Mouse (Mus musculus) monocyte, adult 5-6 weeks (primary cell): Measurements from ENCODE around the gene Megf6. TPM values are rescaled to one million over a fixed set of nuclear protein-coding genes. Genes with fewer than 3 reads are reported as not detected.

Experiments
- ATAC-seq: fragments of 153-309, 156-312 bp; replicated peaks from 2 replicates; pipeline ENCODE4 v1.8.0; 2017; ENCODE audit warnings: mild to moderate bottlenecking; ENCODE audit not compliant: low TSS enrichment, insufficient number of reproducible peaks, severe bottlenecking, poor library complexity, low FRiP score
- total RNA-seq: library from RNA; stranded (forward); fragments of 200-1000, 200-491, 200-594 nt; gene quantifications from 3 replicates; pipeline ENCODE4 v1.2.3, GENCODE M21; 2017

Megf6 gene
- total RNA-seq, 1 experiment from 2014 or later, result not detected

DNA sequence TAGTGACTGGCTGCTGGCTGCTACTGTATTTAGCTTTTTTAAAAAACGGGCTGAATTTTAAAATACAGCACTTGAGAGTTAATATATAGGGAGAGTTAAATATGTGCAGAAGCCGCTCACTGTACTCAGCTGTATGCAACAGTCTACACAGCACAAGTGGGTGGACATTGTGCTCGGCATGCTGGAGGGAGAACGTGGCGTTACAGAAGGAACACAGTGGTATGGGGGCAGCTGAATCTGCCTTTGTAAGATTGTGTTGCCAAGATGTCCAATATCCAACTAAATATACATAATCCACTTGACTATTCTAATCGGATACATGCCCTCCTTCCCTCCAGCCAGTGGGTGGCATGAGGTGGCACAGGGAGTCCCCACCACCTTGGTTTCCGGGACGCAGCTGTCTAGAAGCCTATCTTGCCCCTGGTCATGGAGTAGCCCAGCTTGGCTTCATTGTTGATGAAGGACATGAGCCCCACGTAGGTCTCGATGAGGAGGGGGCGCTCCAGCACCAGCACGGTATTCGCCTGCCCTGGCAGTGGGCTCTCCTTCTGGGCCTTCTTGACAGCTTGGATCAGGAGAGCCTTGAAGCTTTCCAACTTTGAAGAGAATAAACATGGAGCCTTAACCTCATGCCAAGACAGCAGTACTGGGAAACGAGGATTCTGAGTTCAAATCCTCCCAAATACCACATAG is 12.4 kb upstream of the Megf6 start:
- no peak for ATAC-seq

DNA sequence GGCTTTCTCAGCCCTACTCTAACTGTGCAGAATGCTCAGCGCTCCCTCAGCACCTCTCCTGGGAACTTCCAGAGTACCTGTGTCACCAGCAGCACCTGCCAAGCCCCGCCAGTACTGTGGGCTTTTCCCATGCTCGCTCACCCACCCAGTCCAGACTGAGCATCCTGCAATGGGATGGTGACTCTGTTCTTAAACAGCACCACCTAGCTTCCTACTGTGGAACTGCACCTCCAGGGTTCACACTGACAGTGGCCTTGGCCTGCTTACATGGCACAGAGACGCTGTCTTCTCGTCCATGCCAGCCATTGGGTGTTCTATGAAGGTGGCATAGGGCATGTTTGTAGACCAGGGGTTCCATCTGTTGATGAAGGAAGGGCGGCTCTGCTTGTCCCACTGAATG is 11.5 kb upstream of the Megf6 start:
- ATAC-seq, result peak; percentile 59

DNA sequence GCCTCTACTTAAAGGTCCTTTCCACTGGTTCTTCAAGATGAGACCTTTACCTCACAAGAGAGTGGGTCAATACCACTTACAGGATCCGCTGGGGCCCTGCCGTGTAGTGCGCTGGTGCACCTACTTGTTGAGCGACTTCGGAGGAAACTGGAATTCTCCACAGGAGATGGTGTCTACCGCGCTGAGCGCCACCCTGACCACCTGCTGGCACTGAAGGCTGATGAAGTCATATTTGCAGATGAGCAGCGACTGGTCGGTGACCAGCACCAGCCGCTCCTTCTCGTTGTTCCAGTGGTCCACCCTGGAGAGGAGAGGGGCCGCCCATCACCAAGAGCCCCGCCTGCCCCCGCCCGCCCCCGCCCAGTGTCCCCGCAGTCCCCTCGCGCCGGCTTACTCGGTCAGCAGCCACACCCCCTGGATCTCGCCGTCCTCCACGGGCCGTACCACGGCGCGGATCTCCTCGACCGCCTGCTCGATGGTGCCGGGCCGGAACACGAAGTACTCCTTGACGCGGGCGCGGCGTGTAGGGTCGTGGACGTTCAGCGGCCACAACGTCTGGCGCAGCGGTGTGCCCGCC is 10.5 kb upstream of the Megf6 start:
- ATAC-seq, result no peak

DNA sequence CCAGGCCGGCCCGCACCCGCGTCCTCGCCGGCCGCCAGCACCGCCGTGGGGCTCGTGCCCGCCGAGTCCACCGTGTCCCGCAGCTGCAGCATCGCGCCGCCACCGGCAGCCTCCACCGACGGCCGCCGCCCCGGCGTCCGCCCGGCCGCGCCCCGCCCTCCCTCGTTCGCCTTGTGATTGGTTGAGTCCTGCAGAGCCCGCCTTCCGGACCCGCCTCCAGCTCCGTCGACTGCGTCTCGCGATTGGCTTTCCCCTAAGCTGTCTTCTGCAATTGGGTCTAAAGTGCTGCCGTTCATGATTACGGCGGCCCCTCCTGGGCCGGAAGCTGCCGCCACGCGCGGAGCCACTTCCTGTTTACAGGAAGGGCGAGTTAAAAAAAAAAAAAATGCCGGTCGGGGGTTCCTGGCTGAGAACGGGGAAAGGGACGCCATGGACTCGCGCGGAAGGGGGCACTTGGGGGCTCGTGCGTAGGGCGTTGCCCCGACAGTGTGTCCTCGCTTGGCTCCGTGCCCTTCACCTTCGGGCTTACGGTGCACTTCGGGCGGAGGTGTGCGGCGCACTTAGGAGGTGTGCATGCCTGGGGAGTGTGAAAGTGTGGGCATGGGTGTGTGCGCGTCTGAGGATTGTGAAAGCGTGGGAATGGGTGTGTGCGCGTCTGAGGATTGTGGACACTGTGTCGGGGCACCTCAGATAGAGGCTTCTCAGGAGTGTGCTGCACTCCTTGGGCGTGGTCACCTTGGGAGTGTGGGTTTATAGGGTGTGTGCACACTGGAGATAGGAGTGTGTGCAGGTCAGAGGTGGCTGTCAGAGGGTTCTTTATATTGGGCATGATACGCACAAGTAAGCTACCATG is 9.8 kb upstream of the Megf6 start, which contains the start of gene Tprgl:
Gene Tprgl (minus strand): TSS at position 129 of the 853 bp plus-strand sequence.
- peak; percentile 92 for ATAC-seq

DNA sequence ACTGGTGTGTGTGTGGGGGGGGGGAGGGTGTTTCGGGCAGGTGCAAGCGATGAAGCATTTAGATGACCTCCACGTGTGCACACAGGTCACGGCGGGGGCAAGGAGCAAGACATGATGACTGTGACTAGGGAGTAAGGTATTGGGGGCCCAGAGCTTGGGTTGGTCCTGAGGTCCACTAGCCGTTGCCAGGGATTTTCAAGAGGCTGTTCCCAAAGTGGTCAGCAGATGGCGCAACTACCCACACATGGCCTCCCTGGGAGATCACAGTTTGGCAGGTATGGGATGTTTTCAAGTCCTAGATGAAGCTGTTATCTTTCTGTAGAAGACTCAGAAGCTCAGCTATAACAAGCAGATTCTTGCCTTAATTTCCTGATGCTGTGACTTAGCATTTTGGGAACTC is 7.2 kb upstream of the Megf6 start:
- 0 out of 2 replicates have a peak, but pooled peaks have one; percentile 15 for ATAC-seq

DNA sequence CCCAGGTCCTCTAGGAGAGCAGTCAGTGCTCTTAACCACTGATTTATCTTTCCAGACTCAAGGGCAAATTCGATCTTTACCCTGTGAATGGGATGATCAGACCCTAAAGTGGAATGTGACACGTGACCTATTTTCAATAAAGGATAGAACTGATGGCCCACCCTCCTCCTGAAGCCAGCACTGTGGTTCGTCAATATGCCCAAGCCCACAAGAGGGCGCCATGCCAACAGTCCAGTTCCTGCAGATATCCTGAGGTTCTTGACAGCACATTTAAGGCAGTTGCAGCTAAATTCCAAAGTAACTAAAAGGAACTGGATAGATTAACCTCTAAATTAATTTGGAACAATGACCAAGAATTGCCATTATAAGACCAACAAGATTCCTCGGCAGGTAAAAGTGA is 3.5 kb upstream of the Megf6 start:
- no peak for ATAC-seq

DNA sequence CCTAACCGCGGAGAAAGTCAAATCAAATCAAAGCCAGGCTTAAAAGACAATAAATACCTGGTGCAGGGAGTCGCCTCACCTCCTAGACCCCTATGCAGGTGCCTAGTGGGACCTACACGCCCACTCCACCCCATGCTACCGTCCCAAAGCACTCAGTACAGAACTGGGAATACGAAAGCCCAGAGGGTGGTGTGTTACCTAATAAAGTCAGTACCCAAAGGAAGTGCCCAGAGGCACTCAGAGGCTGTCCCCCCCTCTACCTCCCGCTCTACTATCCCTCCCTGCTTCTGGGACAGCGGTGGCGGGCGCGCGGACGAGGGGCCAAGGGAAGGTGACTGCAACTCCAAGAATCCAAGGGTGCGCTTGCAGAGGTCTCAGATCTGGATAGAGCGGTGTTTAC is 509 bp upstream of the Megf6 start:
- no peak for ATAC-seq

DNA sequence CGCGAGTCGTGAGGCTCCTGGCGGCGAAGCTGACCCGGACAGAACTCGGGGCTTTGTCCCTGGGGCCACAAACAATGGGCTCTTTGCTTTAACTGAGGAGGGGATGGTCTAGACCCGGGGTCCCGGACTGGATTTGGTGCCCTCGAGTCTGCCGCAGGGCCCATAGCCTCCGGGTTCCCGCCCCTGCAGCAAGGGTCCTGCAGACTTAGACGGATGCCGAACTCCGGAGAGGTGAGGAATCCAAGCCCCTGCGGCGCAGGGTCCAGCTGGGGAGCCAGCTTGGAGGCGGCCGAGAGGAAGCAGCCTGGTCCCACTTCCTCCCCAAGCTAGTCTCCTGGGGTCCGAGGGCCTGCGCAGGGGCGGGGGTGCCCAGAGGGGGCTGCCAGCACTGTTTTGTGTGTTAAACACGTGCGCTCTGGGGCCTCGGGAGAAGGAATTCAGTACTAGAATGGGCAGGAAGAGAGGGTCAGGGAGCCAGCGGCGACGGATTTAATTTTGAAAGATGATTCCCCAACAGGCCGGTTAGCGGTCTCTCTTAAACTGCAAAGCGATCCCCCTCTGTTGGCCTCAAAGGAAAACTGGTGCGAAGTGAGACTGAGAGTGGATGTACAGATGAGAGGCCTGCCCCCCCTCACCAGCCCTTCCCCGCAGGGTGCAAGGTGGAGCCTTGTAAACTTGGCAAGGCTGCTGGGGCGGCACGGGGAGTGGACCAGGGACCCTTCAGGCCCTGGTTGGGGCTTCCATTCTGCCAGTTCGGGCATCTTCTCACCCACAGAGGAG is 811 bp downstream of the Megf6 start:
- no peak for ATAC-seq

DNA sequence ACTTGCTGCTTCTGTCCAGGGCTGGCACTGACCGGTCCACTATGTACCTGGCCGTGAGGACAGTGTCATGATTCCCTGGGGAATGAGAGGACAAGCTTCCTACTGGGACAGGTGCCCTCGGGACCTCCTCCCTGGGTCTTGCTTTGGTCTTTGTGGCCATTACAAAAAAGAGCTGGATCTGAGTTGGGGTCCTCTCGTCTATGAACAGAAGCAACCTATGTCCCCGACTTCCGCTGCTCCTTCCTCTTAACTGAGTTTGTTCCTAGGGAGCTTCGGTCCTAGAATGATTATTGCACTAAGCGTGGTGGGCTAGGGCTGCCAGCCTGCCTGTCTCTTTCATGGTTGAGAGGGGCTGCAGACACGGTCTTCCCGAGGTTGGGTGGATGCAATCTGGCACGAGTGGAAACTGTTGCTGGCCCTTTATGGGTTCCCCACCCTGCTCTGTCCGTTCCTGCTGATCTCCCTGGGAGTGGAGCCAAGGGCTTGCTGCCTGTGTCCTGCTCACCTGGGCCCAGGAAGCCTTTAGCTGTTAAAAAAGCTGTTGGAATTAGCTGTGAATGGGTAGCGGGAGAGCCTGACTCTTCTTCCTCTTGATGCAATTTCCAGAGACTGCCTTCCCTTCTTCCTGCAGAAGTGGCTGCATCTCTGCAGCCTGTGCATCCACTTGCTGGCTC is 1.5 kb downstream of the Megf6 start:
- ATAC-seq, result no peak

DNA sequence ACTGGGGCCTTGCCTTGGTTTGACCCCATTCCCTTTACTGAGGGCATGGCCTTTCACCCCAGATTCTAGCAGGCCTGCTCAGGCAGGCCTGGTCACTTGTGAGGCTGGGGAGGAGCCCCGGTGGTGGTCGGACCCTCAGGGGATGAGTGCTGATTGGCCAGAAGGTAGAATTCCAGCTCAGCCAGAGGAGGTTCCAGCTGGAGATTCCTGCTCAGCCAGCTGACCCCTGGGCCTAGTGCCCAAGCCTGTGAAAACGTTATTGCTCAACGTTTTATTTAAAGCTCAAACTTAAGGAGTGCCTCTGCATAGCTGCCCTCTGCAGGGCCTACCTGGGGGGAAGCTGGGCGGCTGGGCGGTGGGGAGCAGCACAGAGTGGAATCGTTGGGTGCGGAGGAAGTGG is 6.7 kb downstream of the Megf6 start:
- no peak for ATAC-seq

DNA sequence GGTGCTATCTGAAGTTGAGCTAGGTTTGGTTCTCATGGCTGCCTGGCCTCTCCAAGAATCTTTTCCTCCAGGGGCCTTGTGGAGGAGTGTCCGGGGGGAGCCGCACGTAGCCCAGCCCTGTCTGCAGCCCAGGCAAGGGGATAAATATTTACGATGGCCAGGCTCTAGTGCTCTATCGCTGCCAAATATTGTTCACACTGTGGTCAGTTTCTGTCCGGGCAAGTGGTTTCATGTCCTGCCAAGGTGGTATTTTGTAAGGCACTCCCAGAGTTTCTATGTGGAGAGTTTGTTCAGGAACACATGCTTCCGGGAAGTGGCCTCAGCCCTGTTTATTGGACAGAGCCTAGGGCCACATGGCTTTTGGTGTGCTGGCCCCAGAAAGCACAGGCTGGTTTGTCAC is 10.5 kb downstream of the Megf6 start:
- ATAC-seq, result no peak

DNA sequence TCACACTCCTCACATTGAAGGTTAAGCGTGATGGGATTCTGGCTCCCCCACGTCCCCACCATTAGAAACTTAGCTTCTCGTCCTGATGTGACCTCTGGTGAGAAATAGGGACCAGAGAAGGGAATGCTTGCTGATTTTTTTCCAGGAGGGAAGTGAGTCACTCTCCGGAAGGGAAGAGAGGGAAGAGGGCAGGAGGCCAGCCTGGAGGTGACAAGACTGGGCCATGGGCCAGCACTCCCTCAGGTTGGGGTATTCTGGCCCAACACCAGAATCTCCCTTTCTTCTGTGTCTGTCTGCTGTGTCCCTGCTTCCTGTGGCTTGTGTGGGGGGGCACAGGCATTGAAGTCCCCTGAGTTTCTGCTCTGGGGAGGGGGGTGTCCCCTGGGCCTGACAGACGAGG is 13.0 kb downstream of the Megf6 start:
- ATAC-seq, result no peak

DNA sequence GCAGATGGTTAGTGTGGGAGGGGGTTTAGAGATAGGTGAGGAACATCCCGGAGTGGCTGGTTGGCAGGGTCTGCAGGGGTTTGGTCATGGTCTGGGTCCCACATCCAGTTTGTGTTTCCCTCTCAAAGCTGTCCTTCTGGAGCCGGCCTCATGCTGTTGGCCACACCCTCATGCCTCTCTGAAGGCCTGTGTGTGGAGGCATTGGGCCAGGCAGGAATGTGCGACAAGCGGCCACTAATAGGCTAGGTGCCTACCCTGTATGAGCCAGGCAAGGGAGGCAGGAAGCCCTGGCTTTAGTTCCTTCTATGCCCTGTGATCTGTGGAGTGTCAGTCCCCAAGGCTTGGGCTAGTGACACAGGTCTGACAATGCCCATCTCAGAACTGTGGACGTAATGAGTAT is 14.5 kb downstream of the Megf6 start:
- no peak for ATAC-seq

DNA sequence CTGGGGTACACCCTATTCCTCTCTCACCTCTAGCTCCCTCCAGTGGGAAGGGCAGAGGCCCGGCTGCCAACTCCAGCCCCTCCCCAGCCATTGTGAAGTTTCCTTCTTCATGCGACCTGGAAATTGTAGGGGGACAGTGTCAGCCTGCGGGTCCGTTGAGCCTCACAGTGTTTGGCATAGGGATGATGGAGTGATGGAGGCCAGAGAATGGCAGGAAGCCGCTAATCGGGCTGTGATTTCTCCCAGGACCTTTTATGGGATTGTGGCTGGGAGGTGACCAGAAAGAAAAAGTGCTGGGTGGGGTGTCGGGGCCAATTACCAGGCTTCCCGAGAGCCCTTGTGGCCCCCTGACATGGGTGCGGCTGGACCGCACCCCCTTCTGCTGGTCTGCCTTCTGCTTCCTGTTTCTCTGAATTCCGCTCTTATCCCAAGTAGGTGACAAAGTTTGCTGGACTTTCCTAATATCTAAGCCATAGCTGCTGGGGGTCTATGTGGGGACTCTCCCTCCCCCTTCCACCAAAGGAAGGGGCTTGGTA is 15.5 kb downstream of the Megf6 start:
- ATAC-seq, result no peak

DNA sequence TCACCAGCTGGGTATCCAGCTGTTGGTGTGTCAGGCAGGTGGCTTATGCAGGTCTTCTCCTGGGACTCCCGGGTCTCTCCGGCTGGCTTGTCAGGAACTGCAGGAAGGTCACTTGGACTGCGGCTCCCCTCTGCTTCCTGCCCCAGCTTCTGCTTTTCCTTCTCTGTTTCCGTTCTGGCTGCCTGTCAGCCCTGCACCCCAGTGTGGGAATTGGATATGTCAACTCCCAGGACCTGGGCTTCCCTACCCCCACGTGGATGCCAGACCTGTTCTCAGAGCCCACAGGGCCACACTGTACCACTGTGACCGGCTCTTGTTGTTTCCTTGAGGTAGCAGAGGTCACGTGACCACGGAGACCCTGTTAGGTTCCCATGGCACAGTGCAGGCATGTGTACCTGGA is 18.4 kb downstream of the Megf6 start:
- no peak for ATAC-seq

DNA sequence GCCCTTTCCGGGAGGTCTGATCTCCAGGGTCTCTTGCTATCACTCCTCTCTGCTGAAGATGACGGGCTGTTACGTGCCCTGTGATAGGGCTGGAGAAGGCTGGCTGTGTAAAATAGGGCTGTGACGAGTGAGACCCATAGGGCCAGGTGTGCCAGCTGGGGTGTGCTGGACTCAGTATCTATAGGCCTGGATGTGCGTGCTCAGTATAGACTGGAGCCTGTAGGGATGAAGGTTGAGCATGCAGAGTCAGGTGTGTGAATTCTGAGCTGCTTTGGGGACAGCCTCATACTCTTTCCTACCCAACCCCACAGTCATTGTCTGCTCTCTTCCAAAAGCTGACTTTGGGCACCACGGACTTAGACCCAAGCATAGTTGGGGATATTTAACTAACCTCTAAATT is 27.4 kb downstream of the Megf6 start:
- ATAC-seq, result no peak

DNA sequence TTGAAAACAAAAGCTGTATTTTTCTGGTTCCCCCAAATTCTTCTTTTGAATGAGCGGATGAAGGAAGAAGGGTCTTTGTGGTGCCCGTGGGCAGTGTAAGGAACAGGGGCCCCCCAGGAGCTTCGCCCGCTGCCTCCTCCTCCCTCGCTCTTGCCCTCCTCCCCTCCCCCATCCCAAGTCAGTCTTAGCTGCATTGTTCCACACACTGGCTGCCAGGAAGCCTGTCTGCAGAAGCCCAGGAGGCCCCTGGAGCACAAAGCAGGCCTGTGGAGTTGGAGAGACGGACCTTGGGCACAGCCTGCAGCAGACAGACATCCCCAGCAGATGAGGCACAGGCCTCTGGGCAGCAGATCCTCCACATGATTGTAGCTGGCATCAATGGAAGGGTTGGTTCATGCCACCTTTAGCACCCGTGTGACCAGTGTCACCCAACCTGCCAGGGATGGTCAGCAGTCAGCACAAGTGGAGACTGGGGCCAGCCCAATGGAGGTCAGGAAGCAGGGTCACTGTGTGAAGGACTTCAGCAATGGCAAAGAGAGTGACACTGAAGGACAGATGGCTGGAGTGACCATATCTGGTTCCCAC is 27.9 kb downstream of the Megf6 start:
- no peak for ATAC-seq

DNA sequence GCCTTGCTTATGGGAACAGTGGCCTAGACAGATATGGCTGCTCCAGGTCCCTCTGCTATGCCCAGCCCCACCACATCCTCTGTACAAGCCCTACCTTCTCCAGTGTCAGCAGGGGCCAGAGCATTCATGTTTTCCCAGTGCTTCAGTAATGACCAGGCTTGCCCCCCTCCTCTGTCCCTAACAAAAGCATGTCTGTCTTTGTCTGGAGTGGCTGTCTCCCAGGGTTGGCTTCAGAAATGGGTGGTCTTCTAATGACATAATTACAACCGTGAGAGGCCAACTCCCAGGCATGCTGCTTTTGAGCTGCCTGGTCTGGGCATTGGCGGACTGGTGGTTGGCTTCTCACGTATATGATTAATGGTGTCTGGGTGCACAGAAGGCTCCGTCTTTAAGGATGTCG is 31.0 kb downstream of the Megf6 start:
- no peak for ATAC-seq
